Mouse (Mus musculus): ENCODE measurements around the gene Col6a2.

DNA sequence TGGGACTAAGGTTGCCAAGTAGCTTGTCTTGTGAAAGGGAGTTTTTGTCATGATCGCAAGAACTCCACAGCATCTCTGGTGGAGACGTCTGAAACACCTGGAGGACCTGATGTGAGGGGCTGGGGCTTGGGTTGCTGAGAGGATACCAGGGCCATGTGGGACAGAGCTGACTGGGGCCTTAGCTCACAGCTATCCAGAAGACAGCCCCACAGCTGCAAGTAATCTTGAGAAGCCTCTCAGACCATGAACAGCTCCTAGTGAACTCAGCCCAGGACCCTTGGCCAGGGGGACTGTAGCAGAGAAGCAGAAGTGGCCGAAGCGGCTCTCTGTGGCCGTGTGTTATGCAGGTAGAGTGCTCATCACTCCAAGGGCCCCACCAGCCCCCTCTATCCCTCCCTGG, 11.2 kb upstream of the Col6a2 start:
- no peak for TF ChIP-seq FLI1 (IDR thresholded peaks at IDR 0.05; ENCODE audit: low read length)
- no peak for TF ChIP-seq GATA1 (IDR thresholded peaks at IDR 0.05; ENCODE audit: borderline replicate concordance, low read length)
